Mouse (Mus musculus) c-Kit-positive CD71-positive TER-119-negative erythroid progenitor cells, embryonic 14.5 days (primary cell): Measurements from ENCODE around the gene Morc3.
"Not testable (repeated sequence)": the region's sequence is repeated elsewhere in the genome, so short reads cannot be mapped to it uniquely, and the experiment has no call there.

Source experiments
- DNase-seq: peaks from one replicate; pipeline ENCODE4 v3.0.0-alpha.2; 2013; ENCODE audit warnings: low read depth

Gene Morc3

DNA sequence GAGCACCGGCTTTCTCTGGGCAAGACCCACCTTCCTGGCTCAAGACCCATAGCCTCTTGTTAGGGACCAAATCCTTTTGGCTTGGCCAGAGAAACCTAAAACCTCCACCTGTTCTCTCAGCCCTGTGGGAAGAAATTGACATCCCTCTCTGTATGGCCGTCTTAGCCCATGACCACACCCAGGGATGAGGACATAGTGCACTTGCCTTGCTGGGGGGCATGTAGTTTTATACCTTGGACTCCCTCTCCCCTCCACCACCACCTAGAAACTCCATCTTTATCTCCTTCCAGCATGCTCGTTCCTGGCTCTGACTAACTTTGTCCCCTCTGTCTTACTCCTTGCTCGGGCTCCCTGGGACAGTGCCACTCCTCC is 12.6 kb upstream of the Morc3 start:
- no peak for DNase-seq

DNA sequence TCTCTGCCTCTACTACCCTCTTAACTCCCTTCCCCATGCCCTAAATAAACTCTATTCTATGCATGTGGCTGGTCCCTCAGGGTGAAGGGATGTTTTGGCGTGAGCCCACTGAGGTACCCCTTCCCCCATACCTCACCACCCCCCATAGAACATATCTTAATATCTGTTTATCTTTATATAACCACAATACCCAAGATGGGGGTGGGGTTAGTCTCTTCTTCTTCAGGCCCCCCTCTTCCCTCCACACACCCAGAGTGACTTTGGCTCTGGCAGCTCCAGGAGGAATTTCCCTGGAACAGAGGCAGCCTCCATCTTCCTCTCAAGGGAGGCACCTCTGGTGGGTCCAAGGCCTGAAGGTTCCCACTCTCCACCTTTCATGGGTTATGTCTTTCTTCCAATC is 11.9 kb upstream of the Morc3 start:
- DNase-seq: no peak

GRCm38 (mm10) chr16:93821706-93822105 is 10.2 kb upstream of the Morc3 start:
- no peak for DNase-seq

GRCm38 (mm10) chr16:93822433-93823225 is 9.3 kb upstream of the Morc3 start:
- DNase-seq: not testable (repeated sequence)

GRCm38 (mm10) chr16:93824799-93825198 is 7.1 kb upstream of the Morc3 start:
- no peak for DNase-seq

DNA sequence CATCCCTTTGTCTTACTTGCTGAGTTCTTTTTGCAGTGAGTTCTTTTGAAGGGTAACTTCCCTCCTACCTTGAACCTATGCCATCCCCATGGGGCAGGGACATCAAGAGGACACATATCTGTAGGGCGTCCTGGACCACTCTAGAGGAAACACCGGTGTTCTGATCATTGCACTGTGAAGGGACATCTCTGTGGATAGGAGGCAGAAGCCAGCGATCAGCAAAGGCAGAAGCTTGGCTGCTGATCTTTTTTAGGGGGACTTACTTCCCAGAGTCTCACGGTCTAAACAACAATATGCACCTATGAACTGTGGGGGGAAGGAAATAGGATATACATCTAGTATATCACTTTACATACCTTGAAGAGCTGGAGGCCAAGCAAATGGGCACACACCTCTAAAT is 6.5 kb upstream of the Morc3 start:
- DNase-seq: no peak

- DNase-seq: no peak
These were observed 5.9 kb upstream of the Morc3 start for GRCm38 (mm10) chr16:93826054-93826453.

GRCm38 (mm10) chr16:93826478-93826877 is 5.4 kb upstream of the Morc3 start:
- DNase-seq: not testable (repeated sequence)

- no peak for DNase-seq
These were observed 5.0 kb upstream of the Morc3 start for GRCm38 (mm10) chr16:93826909-93827308.

DNA sequence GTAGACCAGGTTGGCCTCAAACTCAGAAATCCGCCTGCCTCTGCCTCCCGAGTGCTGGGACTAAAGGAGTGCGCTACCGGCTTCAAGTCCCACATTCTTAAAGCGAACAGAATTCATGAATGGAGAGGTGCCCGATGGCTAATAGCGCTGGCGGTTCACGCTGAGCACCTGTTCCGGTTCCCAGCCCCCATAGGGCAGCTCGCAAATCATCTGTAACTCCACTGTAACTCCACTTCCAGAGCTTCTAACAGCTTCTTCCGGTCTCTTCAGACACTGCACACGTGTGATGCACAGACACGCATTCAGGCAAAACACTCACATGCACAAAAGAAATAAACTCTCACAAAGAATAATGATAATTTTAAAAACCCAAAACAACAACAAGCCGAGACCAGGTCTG is 2.4 kb upstream of the Morc3 start:
- DNase-seq: no peak

DNA sequence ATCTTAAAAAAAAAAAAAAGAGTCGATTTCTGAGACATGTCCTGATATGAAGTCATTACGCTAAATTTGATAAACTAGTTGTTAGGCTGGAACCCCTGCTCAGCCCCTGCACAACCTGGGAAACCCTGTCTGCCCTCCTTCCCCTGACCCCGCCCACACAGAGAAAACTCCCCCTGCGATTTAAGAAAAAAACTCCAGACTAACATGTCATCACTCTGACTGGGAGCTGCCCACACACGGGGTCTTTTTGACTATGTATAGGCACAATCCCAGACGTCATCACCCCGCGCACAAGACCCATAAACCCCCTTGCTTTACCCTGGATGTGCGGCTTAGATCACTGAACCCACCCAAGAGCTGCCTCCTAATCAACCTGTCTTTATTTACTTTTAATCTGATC is 1.9 kb upstream of the Morc3 start:
- no peak for DNase-seq

DNA sequence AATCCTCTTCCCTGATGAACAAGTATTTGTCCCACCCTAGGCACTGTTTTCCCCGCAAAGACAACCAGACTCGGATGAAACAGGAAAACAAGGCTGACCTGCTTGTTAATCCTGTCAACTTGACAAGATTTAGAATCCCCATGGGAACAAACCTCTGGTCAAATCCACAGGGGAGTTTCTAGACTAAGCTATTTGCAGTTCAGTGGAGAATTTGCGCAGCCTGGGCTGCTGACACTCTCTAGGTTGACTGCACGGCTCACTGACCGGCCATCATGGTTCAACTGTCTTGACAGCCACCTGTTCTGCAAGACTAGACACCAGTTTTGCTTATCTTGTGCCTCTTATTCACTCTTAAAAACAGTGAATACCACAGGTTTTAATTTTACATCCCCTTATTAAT is 1.0 kb upstream of the Morc3 start:
- DNase-seq: no peak

DNA sequence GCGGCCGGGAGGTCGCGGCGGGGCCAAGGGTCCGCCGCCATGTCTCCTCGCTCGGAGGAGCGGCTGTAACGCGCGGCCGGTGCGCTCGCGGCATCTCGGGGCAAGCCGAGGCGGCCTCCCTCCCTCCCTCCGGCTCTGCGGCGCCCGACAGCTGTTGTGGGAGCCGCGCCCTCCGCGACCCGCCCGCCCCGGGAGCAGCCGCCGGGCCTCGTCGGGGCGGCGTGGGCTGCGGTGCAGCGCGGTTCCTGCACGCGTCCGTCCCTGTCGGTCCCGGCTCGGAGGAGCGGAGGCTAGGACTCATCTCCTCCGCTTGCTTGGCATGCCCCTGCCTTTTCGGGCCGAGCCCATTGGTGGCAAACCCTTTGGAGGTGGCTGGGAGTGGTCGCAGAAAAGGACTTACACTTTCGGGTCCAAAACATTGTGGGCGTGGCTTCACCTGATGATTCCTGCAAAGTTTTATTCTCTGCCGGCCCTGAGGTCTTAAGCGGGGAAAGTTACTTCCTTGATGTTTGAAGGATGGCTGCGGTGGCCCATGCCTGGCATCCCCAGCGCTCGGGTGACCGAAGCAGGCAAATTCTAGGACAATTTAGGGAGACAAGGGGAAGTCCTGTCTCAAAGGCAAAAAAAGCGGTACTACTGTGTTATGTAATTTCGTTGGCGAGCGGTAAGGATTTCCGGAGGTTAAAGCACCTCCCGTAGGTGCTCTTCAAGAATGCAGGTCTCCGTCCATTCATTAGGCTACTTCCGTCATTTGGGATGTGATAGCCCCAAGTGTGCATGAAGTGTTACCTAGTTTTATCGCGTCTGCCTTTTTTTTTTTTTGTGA is 743 bp downstream of the Morc3 start:
- DNase-seq: peak; percentile 53

GRCm38 (mm10) chr16:93833551-93833950 is 1.6 kb downstream of the Morc3 start:
- DNase-seq: no peak

GRCm38 (mm10) chr16:93834076-93834475 is 2.2 kb downstream of the Morc3 start:
- no peak for DNase-seq

- DNase-seq: no peak
These were observed 7.1 kb downstream of the Morc3 start for GRCm38 (mm10) chr16:93839049-93839448.

- DNase-seq: no peak
These were observed 18.6 kb downstream of the Morc3 start for GRCm38 (mm10) chr16:93850527-93850926.

GRCm38 (mm10) chr16:93859967-93860366 is 28.0 kb downstream of the Morc3 start:
- no peak for DNase-seq

GRCm38 (mm10) chr16:93860686-93861085 is 28.8 kb downstream of the Morc3 start:
- DNase-seq: no peak

DNA sequence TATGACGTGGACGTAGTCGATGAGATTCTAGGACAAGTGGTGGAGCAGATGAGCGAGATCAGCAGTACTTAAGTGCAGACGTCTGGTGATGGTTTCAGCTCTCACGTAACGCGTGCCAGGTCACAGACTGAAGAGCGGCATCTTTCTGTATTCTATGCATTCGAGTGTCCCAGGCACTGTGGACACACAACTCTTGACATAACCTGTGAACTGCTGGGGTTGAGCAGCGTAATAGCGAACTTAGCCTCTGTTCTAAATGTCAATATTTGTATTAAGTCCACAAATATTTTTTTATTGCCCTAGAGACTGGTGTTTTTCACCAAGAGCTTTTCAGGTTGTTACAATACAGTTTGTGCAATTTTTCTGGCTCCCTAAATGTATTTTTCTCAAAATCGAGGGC is 42.9 kb downstream of the Morc3 start:
- DNase-seq: no peak

DNA sequence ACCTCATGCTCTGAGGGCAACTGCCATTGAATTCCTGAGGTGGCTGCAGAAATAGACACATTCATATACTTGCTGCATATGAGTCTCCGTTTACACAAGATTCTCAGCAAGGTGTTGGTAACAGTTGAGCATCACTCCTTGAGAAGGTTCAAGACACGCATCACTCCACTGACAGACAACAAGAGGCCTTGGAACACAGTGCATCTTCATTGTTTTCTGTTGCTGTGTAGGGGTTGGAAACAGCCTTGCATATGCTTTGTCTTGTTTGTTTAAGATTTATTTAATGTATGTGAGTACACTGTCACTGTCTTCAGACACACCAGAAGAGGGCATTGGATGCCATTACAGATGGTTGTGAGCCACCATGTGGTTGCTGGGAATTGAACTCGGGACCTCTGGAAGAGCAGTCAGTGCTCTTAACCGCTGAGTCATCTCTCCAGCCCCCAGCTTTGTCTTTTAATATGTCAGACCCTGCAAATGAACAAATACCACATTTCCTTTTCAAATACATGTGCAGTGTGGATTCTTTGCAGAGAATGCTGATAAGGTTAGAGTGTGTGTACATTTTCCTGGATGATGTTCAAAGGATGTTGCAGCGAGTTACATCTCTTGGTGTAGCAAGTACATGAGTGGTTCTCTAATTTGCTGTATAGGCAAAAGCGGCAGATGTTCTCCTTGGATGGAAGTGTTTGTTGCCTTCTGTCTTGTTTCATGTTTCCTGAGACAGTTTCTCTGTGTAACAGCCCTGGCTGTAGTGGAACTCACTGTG is 45.9 kb downstream of the Morc3 start:
- no peak for DNase-seq

- peak; percentile 97 for DNase-seq
These were observed 51.6 kb downstream of the Morc3 start, which contains the start of gene Chaf1b for GRCm38 (mm10) chr16:93883423-93884085. Gene Chaf1b (plus strand): TSS chr16:93883901.
